Mouse (Mus musculus) lung, postnatal 0 days (tissue): ENCODE data around the gene Defb11. TPM values are rescaled to one million over a fixed set of nuclear protein-coding genes. Genes with fewer than 3 reads are reported as not detected.
A peak's percentile ranks its signal among the peaks of the same experiment; 100 is the strongest.
"Not testable (repeated sequence)": the region's sequence is repeated elsewhere in the genome, so short reads cannot be mapped to it uniquely, and the experiment has no call there.

ENCODE experiments used
- ATAC-seq: fragments of 200-750 bp; cut with Nextera tagmentation; 2 replicates; pipeline ENCODE4 v1.8.0; 2017; ENCODE audit warnings: moderate library complexity
- DNase-seq: peaks from one replicate; pipeline ENCODE4 v3.0.0-alpha.2; 2016; ENCODE audit warnings: low spot score
- H3K27ac ChIP-seq: fragments of 300-500 bp; sonication (generic); 2 replicates; pipeline ENCODE4 v1.5.1; 2014; ENCODE audit warnings: antibody characterized with exemption, mild to moderate bottlenecking, low read length, mixed read lengths
- H3K27me3 ChIP-seq: fragments of 300-500 bp; sonication (generic); replicated peaks from 2 replicates; pipeline ENCODE4 v1.6.1; 2014; ENCODE audit warnings: low read length, mixed read lengths; ENCODE audit not compliant: insufficient read depth
- H3K36me3 ChIP-seq: fragments of 300-500 bp; sonication (generic); 2 replicates; pipeline ENCODE4 v1.6.1; 2014; ENCODE audit warnings: low read length, mixed read lengths; ENCODE audit not compliant: insufficient read depth
- H3K4me1 ChIP-seq: fragments of 300-500 bp; sonication (generic); 2 replicates; pipeline ENCODE4 v1.6.1; 2014; ENCODE audit warnings: antibody characterized with exemption, low read depth, low read length, mixed read lengths; ENCODE audit not compliant: insufficient read depth
- H3K4me2 ChIP-seq: fragments of 300-500 bp; sonication (generic); replicated peaks from 2 replicates; pipeline ENCODE4 v1.6.1; 2014; ENCODE audit warnings: low read depth, mild to moderate bottlenecking, low read length, moderate library complexity, mixed read lengths
- H3K4me3 ChIP-seq: fragments of 300-500 bp; sonication (generic); 2 replicates; pipeline ENCODE4 v1.5.1; 2014; ENCODE audit warnings: low read depth, low read length
- H3K9ac ChIP-seq: fragments of 300-500 bp; sonication (generic); replicated peaks from 2 replicates; pipeline ENCODE4 v1.6.1; 2014; ENCODE audit warnings: low read depth, mild to moderate bottlenecking
- H3K9me3 ChIP-seq: fragments of 300-500 bp; sonication (generic); 2 replicates; pipeline ENCODE4 v1.6.1; 2016; ENCODE audit warnings: low read length, mixed read lengths
- CTCF ChIP-seq: IDR thresholded peaks from 2 replicates; pipeline ENCODE4 v1.5.1; 2016; ENCODE audit warnings: antibody characterized with exemption, mild to moderate bottlenecking
- EP300 ChIP-seq: IDR thresholded peaks from 2 replicates; pipeline ENCODE4 v1.6.1; 2016; ENCODE audit warnings: antibody characterized with exemption, mild to moderate bottlenecking, control low read depth
- whole genome bisulfite sequencing: fragments of 180-500 bp; shearing (Covaris S2); extraction: QIAGEN DNeasy Blood & Tissue Kit; methylation state at CpG from one replicate; pipeline ENCODE4 v1.1.7; 2014; 5-methylcytosine and 5-hydroxymethylcytosine counted together
- polyA plus RNA-seq: library from polyadenylated mRNA; unstranded; fragments of >200 nt; fragmentation: Nextera tagmentation; extraction: Ambion mirVana; gene quantifications from 2 replicates; pipeline ENCODE4 v1.2.1, GENCODE M21; 2015

Gene Defb11
- not detected in 2 replicates for polyA plus RNA-seq

DNA sequence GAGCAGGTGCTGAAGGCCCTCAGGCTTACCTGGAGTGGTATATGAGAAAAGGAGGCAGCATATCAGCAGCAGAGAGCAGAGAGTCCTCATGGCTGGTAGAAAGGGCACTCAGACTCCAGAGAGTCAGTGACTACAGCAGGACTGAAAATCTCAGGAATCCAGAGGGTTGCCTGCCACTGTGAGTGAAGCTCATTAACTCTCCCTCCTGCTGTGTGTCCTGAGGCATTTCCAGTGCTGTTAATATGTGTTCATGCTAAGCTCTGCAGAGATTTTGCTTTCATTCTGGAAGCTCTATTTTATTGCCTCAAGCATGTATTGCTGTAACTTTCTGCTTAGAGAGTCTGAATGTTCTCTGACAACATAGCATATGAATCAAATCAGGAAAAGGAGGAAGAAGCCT lies at the start of gene Defb11:
Gene Defb11 (minus strand): TSS at position 123 of the 400 bp plus-strand sequence.
- H3K9ac ChIP-seq, H3K27me3 ChIP-seq, H3K4me1 ChIP-seq, H3K4me3 ChIP-seq, H3K36me3 ChIP-seq, ATAC-seq, DNase-seq, H3K9me3 ChIP-seq, H3K27ac ChIP-seq, H3K4me2 ChIP-seq: not testable (repeated sequence)

DNA sequence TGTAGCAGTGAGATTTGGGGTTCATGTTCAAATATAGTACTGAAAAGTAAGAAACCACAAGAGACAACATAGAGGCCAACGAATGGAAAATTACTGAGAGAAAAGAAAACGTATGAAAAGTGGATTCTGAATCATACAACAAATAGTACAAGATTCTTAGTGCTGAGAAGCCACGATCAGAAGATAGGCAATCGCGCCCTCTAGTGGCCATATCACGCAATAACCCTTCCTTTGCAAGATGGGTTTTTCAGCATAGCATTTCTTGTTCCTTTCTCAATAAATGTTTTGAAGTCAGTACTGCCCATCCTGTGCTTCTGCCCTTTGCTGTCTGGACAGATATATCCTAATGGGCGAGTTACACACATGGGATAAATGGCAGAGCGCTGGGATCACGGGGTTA lies 49.1 kb upstream of the Defb11 start:
- no peaks in the 10 kb centered on the region for H3K36me3 ChIP-seq
- no peak for ATAC-seq
- H3K4me1 ChIP-seq, result no peaks in the 10 kb centered on the region
- H3K4me3 ChIP-seq, result no peak overlapping the region
- 3% methylated on average over 9 of the region's 9 CpGs for WGBS
- H3K9ac ChIP-seq, result no peak overlapping the region
- TF ChIP-seq EP300 (no peak), CTCF (peak; percentile 80)
- no peaks in the 10 kb centered on the region for H3K9me3 ChIP-seq
- H3K27me3 ChIP-seq, result no peaks in the 10 kb centered on the region
- peak; percentile 66 for DNase-seq
- H3K27ac ChIP-seq, result no peak overlapping the region
- H3K4me2 ChIP-seq, result no peak overlapping the region

DNA sequence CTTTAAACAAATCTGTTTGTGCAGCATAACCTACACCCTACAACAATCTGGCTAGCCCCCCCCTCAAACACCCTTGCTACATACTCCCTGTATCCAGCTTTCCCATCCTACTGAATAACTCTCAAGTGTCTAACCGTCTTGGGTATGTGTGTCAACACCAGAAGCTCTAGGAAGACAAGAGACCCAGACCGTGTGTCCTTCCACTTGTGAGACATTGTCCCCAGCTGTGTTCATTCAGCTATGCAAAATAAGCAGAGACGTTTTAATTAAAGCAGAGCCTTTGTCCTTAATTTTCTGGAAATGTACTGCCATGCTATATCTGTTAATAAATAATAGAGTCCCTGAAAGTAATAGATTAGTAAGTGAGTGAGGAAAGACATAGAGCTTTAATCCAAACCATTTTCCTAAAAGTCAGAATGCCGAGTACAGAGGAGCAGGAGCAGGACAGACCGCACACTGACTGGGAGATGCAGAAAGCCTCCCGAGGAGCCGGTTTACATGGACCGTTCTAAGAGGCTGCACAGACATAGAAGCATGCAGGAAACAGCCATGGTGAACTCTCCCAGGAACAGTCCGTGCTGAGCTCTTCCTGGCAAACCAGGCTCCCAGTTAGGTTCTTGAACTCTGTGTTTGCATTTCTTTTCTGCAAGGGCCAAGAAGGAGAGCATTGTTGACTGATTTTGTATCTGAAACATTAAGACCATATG lies 41.3 kb upstream of the Defb11 start:
- no peak for DNase-seq

GRCm38 (mm10) chr8:21946462-21946861 lies 40.2 kb upstream of the Defb11 start, which contains the start of gene Defb13:
Gene Defb13 (plus strand): TSS chr8:21946762.
- Histone ChIP-seq H3K4me1 (no peaks in the 10 kb centered on the region), H3K4me3 (no peak within 1 kb of the TSS), H3K27ac (no peak within 1 kb of the TSS), H3K36me3 (no peaks in the 10 kb centered on the region), H3K9ac (no peak within 1 kb of the TSS), H3K27me3 (no peaks in the 10 kb centered on the region), H3K4me2 (no peak within 1 kb of the TSS), H3K9me3 (no peaks in the 10 kb centered on the region)
- no peak for DNase-seq
- no peak for ATAC-seq
- TF ChIP-seq CTCF (no peak), EP300 (no peak)
- 77% methylated on average over 6 of the region's 6 CpGs for WGBS

More for the DNA sequence above, 41.3 kb upstream of the Defb11 start:
- Histone ChIP-seq H3K9me3 (no peaks in the 10 kb centered on the region), H3K36me3 (no peaks in the 10 kb centered on the region), H3K4me1 (no peaks in the 10 kb centered on the region), H3K27ac (no peak overlapping the region), H3K4me3 (no peak overlapping the region), H3K27me3 (no peaks in the 10 kb centered on the region), H3K9ac (no peak overlapping the region), H3K4me2 (no peak overlapping the region)
- 50% methylated on average over 9 of the region's 9 CpGs for WGBS
- TF ChIP-seq CTCF (no peak), EP300 (no peak)
- no peak for ATAC-seq

DNA sequence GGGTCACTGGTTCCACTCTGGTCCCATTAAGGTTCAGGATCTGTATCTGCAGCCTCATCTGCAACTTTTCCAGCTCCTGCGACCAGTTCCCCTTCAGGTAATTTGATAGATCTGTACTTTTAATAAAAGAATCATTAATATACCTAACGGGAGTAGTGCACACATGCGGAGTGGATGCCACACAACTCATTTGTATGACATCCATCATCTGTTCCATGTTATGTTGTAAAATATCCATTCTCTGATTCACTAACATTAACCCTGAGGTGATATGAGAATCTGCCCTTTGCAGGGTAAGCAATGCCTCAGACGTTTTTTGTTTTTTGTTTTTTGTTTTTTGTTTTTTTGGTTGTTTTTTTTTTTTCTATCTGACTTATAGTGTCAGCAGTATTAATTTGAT lies 31.8 kb upstream of the Defb11 start, which contains the start of gene Defb35:
Gene Defb35 (plus strand): TSS at position 301 of the 400 bp plus-strand sequence.
- not testable (repeated sequence) for H3K4me3 ChIP-seq, H3K27me3 ChIP-seq, H3K4me2 ChIP-seq, H3K9ac ChIP-seq, H3K9me3 ChIP-seq, H3K27ac ChIP-seq, ATAC-seq, H3K4me1 ChIP-seq, DNase-seq, H3K36me3 ChIP-seq
- 68% methylated on average over 4 of the region's 4 CpGs for WGBS

GRCm38 (mm10) chr8:21932610-21933009 lies 26.4 kb upstream of the Defb11 start, which contains the start of gene Defb15:
Gene Defb15 (minus strand): TSS chr8:21932710.
- Histone ChIP-seq H3K9ac (no peak within 1 kb of the TSS), H3K4me1 (no peaks in the 10 kb centered on the region), H3K36me3 (no peaks in the 10 kb centered on the region), H3K27me3 (no peaks in the 10 kb centered on the region), H3K4me2 (no peak within 1 kb of the TSS), H3K27ac (no peak within 1 kb of the TSS), H3K9me3 (no peaks in the 10 kb centered on the region), H3K4me3 (no peak within 1 kb of the TSS)
- DNase-seq (no peak), ATAC-seq (no peak)
- 87% methylated on average over 6 of the region's 6 CpGs for WGBS
- no peak for TF ChIP-seq CTCF
- no peak for TF ChIP-seq EP300

GRCm38 (mm10) chr8:21930754-21931153 lies 24.5 kb upstream of the Defb11 start:
- not testable (repeated sequence) for DNase-seq

More at GRCm38 (mm10) chr8:21930754-21931153, 24.5 kb upstream of the Defb11 start:
- H3K4me2 ChIP-seq, H3K9ac ChIP-seq, H3K27ac ChIP-seq, H3K9me3 ChIP-seq, ATAC-seq, H3K27me3 ChIP-seq, H3K36me3 ChIP-seq, H3K4me3 ChIP-seq, H3K4me1 ChIP-seq: not testable (repeated sequence)
- WGBS, result 74% methylated on average over 3 of the region's 3 CpGs
